Mouse (Mus musculus) 3T3-L1 (cell line): ENCODE results near the gene 4930502E18Rik.
"Not testable (repeated sequence)": the region's sequence is repeated elsewhere in the genome, so short reads cannot be mapped to it uniquely, and the experiment has no call there.

Source experiments
- DNase-seq: peaks from one replicate; pipeline ENCODE4 v3.0.0-alpha.2; 2015; ENCODE audit warnings: low read depth, low spot score

4930502E18Rik gene

GRCm38 (mm10) chrX:53724596-53724995 is at the start of gene 4930502E18Rik:
4930502E18Rik (plus strand) TSS chrX:53724826.
- DNase-seq: no peak

GRCm38 (mm10) chrX:53676943-53677342 is 47.7 kb upstream of the 4930502E18Rik start:
- not testable (repeated sequence) for DNase-seq

- DNase-seq: not testable (repeated sequence)
Observed at GRCm38 (mm10) chrX:53682650-53683049, 42.0 kb upstream of the 4930502E18Rik start.

GRCm38 (mm10) chrX:53684676-53685075 is 40.0 kb upstream of the 4930502E18Rik start:
- not testable (repeated sequence) for DNase-seq

GRCm38 (mm10) chrX:53692065-53692464 is 32.6 kb upstream of the 4930502E18Rik start:
- no peak for DNase-seq

GRCm38 (mm10) chrX:53693141-53693540 is 31.5 kb upstream of the 4930502E18Rik start:
- DNase-seq: no peak

- no peak for DNase-seq
Observed at GRCm38 (mm10) chrX:53694008-53694777, 30.4 kb upstream of the 4930502E18Rik start.

- DNase-seq: no peak
Observed at GRCm38 (mm10) chrX:53699225-53699624, 25.4 kb upstream of the 4930502E18Rik start.

GRCm38 (mm10) chrX:53702673-53703072 is 22.0 kb upstream of the 4930502E18Rik start:
- DNase-seq: no peak

GRCm38 (mm10) chrX:53715942-53716322 is 8.7 kb upstream of the 4930502E18Rik start:
- no peak for DNase-seq

GRCm38 (mm10) chrX:53716323-53717182 is 8.1 kb upstream of the 4930502E18Rik start:
- no peak for DNase-seq

- peak; percentile 48 for DNase-seq
Observed at GRCm38 (mm10) chrX:53728967-53729366, 4.3 kb downstream of the 4930502E18Rik start.

- DNase-seq: no peak
Observed at GRCm38 (mm10) chrX:53752851-53753250, 28.2 kb downstream of the 4930502E18Rik start.

- DNase-seq: no peak
Observed at GRCm38 (mm10) chrX:53757736-53758135, 33.1 kb downstream of the 4930502E18Rik start, which contains the start of gene 1700013H16Rik. 1700013H16Rik (minus strand) TSS chrX:53757831.

GRCm38 (mm10) chrX:53776276-53776675 is 51.6 kb downstream of the 4930502E18Rik start, which contains the start of gene Zfp36l3:
Zfp36l3 (minus strand) TSS chrX:53776394.
- no peak for DNase-seq
